Mouse (Mus musculus): ENCODE measurements at regions not wholly inside any gene's neighbourhood (a gene's known extent, or its start where the extent isn't known, plus 50 kb on each side); places are given as distances from the start of the nearest gene placed in this dataset.
A peak's percentile ranks its signal among the peaks of the same experiment; 100 is the strongest.

GRCm38 (mm10) chr4:78666326-78666725 is 454.6 kb upstream of the Ptprd start:
- no peaks in the 10 kb centered on the region for H3K27me3 ChIP-seq (replicated peaks; ENCODE audit: control insufficient read depth, insufficient read depth, low read length)
- WGBS, result 52% methylated on average over 1 of the region's 1 CpGs
- H3K4me2 ChIP-seq, result no peak overlapping the region
- no peak for DNase-seq (ENCODE audit: low spot score)
- no peaks in the 10 kb centered on the region for H3K4me1 ChIP-seq (replicated peaks; ENCODE audit: control insufficient read depth, insufficient read depth, low read length)
- no peak for ATAC-seq (replicated peaks; ENCODE audit: low FRiP score)
- H3K9ac ChIP-seq (ENCODE audit: low read depth, low read length), result no peak overlapping the region
- no peaks in the 10 kb centered on the region for H3K9me3 ChIP-seq (ENCODE audit: control insufficient read depth, low read length)
- H3K36me3 ChIP-seq (ENCODE audit: control insufficient read depth, insufficient read depth, low read length), result no peaks in the 10 kb centered on the region
- H3K4me3 ChIP-seq (ENCODE audit: low read depth, low read length), result no peak overlapping the region
- H3K27ac ChIP-seq (ENCODE audit: low read depth, low read length), result no peak overlapping the region

DNA sequence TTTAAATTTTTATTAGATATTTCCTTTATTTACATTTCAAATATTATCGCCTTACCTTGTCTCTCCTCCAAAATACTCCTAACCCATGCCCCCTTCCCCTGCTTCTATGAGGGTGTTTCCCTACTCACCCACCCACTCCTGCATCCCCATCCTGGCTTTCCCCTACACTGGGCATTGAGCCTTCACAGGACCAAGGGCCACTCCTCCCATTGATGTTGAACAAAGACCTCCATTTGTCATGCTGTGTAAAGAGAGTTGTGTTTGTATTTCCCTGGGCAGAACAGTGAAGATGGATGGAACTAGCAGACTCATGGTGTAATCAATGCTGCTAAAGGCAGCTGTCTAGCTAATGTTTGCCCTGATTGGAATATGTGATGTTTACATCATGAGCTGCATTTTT is 431.0 kb upstream of the Ptprd start:
- no peak overlapping the region for H3K4me2 ChIP-seq
- DNase-seq (ENCODE audit: low spot score) (no peak), ATAC-seq (replicated peaks; ENCODE audit: low FRiP score) (no peak)
- no peaks in the 10 kb centered on the region for H3K36me3 ChIP-seq (ENCODE audit: control insufficient read depth, insufficient read depth, low read length)
- H3K27ac ChIP-seq (ENCODE audit: low read depth, low read length), result no peak overlapping the region
- no peaks in the 10 kb centered on the region for H3K27me3 ChIP-seq (replicated peaks; ENCODE audit: control insufficient read depth, insufficient read depth, low read length)
- no peak overlapping the region for H3K9ac ChIP-seq (ENCODE audit: low read depth, low read length)
- no peaks in the 10 kb centered on the region for H3K4me1 ChIP-seq (replicated peaks; ENCODE audit: control insufficient read depth, insufficient read depth, low read length)
- H3K9me3 ChIP-seq (ENCODE audit: control insufficient read depth, low read length), result no peaks in the 10 kb centered on the region
- 79% methylated on average over 1 of the region's 1 CpGs for WGBS
- H3K4me3 ChIP-seq (ENCODE audit: low read depth, low read length), result no peak overlapping the region

GRCm38 (mm10) chr4:78606461-78606830 is 394.7 kb upstream of the Ptprd start:
- Histone ChIP-seq H3K4me2 (peak overlapping the region; percentile 47), H3K9me3 (ENCODE audit: control insufficient read depth, low read length) (no peaks in the 10 kb centered on the region), H3K9ac (ENCODE audit: low read depth, low read length) (no peak overlapping the region), H3K27ac (ENCODE audit: low read depth, low read length) (no peak overlapping the region), H3K4me3 (ENCODE audit: low read depth, low read length) (peak overlapping the region; percentile 28; the same call in 1 of the 2 replicates), H3K4me1 (replicated peaks; ENCODE audit: control insufficient read depth, insufficient read depth, low read length) (no peaks in the 10 kb centered on the region), H3K36me3 (ENCODE audit: control insufficient read depth, insufficient read depth, low read length) (no peaks in the 10 kb centered on the region), H3K27me3 (replicated peaks; ENCODE audit: control insufficient read depth, insufficient read depth, low read length) (no peaks in the 10 kb centered on the region)
- WGBS, result 15% methylated on average over 18 of the region's 18 CpGs
- no peak for DNase-seq (ENCODE audit: low spot score)
- ATAC-seq (replicated peaks; ENCODE audit: low FRiP score), result 0 out of 2 replicates have a peak, but pooled peaks have one; percentile 29

- 80% methylated on average over 4 of the region's 4 CpGs for whole genome bisulfite sequencing
- Histone ChIP-seq H3K4me3 (ENCODE audit: low read depth, low read length) (0 out of 2 replicates have a peak overlapping the region, but pooled peaks have one; percentile 28), H3K27ac (ENCODE audit: low read depth, low read length) (no peak overlapping the region), H3K9me3 (ENCODE audit: control insufficient read depth, low read length) (no peaks in the 10 kb centered on the region), H3K9ac (ENCODE audit: low read depth, low read length) (no peak overlapping the region), H3K36me3 (ENCODE audit: control insufficient read depth, insufficient read depth, low read length) (no peaks in the 10 kb centered on the region), H3K27me3 (replicated peaks; ENCODE audit: control insufficient read depth, insufficient read depth, low read length) (no peaks in the 10 kb centered on the region), H3K4me1 (replicated peaks; ENCODE audit: control insufficient read depth, insufficient read depth, low read length) (no peaks in the 10 kb centered on the region), H3K4me2 (peak overlapping the region; percentile 47)
- ATAC-seq (replicated peaks; ENCODE audit: low FRiP score) (no peak), DNase-seq (ENCODE audit: low spot score) (no peak)
Observed at GRCm38 (mm10) chr4:78605763-78606460, 394.2 kb upstream of the Ptprd start.

DNA sequence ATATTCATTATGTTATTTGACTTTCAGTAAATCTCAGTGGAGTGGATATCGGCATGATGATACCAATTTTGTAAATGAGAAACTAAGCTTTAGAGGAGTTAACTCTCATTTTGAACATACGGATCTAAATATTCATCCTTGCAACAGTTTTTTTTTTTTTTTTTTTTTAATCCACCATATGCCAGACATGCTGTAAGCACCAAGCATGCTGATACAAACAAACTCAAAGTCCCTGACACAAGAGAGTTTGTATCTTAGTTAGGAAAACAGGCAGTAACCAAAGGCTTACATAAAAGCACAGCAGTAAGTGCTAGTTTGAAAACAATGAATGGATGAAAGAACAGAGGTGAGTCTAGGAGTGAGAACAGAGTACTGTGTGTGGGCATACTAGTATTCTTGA is 369.8 kb upstream of the Ptprd start:
- WGBS, result 88% methylated on average over 2 of the region's 2 CpGs
- ATAC-seq (replicated peaks; ENCODE audit: low FRiP score), result no peak
- no peaks in the 10 kb centered on the region for H3K36me3 ChIP-seq (ENCODE audit: control insufficient read depth, insufficient read depth, low read length)
- no peak for DNase-seq (ENCODE audit: low spot score)
- H3K9me3 ChIP-seq (ENCODE audit: control insufficient read depth, low read length), result no peaks in the 10 kb centered on the region
- no peak overlapping the region for H3K4me2 ChIP-seq
- H3K27ac ChIP-seq (ENCODE audit: low read depth, low read length), result no peak overlapping the region
- H3K9ac ChIP-seq (ENCODE audit: low read depth, low read length), result no peak overlapping the region
- no peaks in the 10 kb centered on the region for H3K4me1 ChIP-seq (replicated peaks; ENCODE audit: control insufficient read depth, insufficient read depth, low read length)
- no peak overlapping the region for H3K4me3 ChIP-seq (ENCODE audit: low read depth, low read length)
- H3K27me3 ChIP-seq (replicated peaks; ENCODE audit: control insufficient read depth, insufficient read depth, low read length), result no peaks in the 10 kb centered on the region

GRCm38 (mm10) chr4:78565356-78565755 is 353.6 kb upstream of the Ptprd start:
- no peak overlapping the region for H3K4me3 ChIP-seq (ENCODE audit: low read depth, low read length)
- no peak for ATAC-seq (replicated peaks; ENCODE audit: low FRiP score)
- H3K4me1 ChIP-seq (replicated peaks; ENCODE audit: control insufficient read depth, insufficient read depth, low read length), result no peaks in the 10 kb centered on the region
- H3K9me3 ChIP-seq (ENCODE audit: control insufficient read depth, low read length), result no peaks in the 10 kb centered on the region
- no peak for DNase-seq (ENCODE audit: low spot score)
- H3K27me3 ChIP-seq (replicated peaks; ENCODE audit: control insufficient read depth, insufficient read depth, low read length), result no peaks in the 10 kb centered on the region
- no peak overlapping the region for H3K4me2 ChIP-seq
- H3K27ac ChIP-seq (ENCODE audit: low read depth, low read length), result no peak overlapping the region
- WGBS, result 93% methylated on average over 2 of the region's 2 CpGs
- no peaks in the 10 kb centered on the region for H3K36me3 ChIP-seq (ENCODE audit: control insufficient read depth, insufficient read depth, low read length)
- H3K9ac ChIP-seq (ENCODE audit: low read depth, low read length), result no peak overlapping the region

Measured in liver, embryonic 11.5 days (tissue).